Mouse (Mus musculus) heart, embryonic 14.5 days (tissue): Measurements from ENCODE around the gene Mxra7. TPM values are rescaled to one million over a fixed set of nuclear protein-coding genes. Genes with fewer than 3 reads are reported as not detected.
A peak's percentile ranks its signal among the peaks of the same experiment; 100 is the strongest.

Source experiments
- ATAC-seq: fragments of 200-750 bp; cut with Nextera tagmentation; 2 replicates; pipeline ENCODE4 v1.8.0; 2017; ENCODE audit warnings: low read depth, moderate TSS enrichment; ENCODE audit not compliant: insufficient number of reproducible peaks, insufficient read depth, low FRiP score
- H3K27ac ChIP-seq, 2 experiments: fragments of 200-500 bp in 1 of 2; fragments of 300-500 bp in 1 of 2; sonication (generic) in 1 of 2; replicated peaks in 1 of 2; 2 replicates each; pipeline ENCODE4 v1.5.1; 2012 to 2014; ENCODE audit warnings: low read depth in 2 of 2, low read length in 2 of 2, control low read depth in 1 of 2, mild to moderate bottlenecking in 1 of 2, mixed read lengths in 1 of 2; ENCODE audit not compliant: control insufficient read depth in 1 of 2, insufficient read depth in 1 of 2
- H3K27me3 ChIP-seq: fragments of 300-500 bp; sonication (generic); 2 replicates; pipeline ENCODE4 v1.6.1; 2014; ENCODE audit warnings: mild to moderate bottlenecking, low read length, control low read depth; ENCODE audit not compliant: control insufficient read depth, insufficient read depth
- H3K36me3 ChIP-seq: fragments of 300-500 bp; sonication (generic); 2 replicates; pipeline ENCODE4 v1.6.1; 2014; ENCODE audit warnings: mild to moderate bottlenecking, control low read depth, low read length, mixed read lengths; ENCODE audit not compliant: control insufficient read depth, insufficient read depth
- H3K4me1 ChIP-seq, 2 experiments: fragments of 200-500 bp in 1 of 2; fragments of 300-500 bp in 1 of 2; sonication (generic) in 1 of 2; 2 replicates each; pipeline ENCODE4 v1.6.1; 2012 to 2014; ENCODE audit warnings: low read length in 2 of 2, control low read depth in 1 of 2, mixed read lengths in 1 of 2; ENCODE audit not compliant: control insufficient read depth in 2 of 2, insufficient read depth in 2 of 2
- H3K4me2 ChIP-seq: fragments of 300-500 bp; sonication (generic); 2 replicates; pipeline ENCODE4 v1.6.1; 2014; ENCODE audit warnings: mild to moderate bottlenecking, low read length
- H3K4me3 ChIP-seq, 2 experiments: fragments of 200-500 bp in 1 of 2; fragments of 300-500 bp in 1 of 2; sonication (generic) in 1 of 2; 2 replicates each; pipeline ENCODE4 v1.5.1; 2012 to 2014; ENCODE audit warnings: low read length in 2 of 2, mild to moderate bottlenecking in 2 of 2, control low read depth in 1 of 2, low read depth in 1 of 2, moderate library complexity in 1 of 2; ENCODE audit not compliant: control insufficient read depth in 1 of 2, insufficient read depth in 1 of 2
- H3K9ac ChIP-seq: fragments of 300-500 bp; sonication (generic); 2 replicates; pipeline ENCODE4 v1.6.1; 2014; ENCODE audit warnings: mild to moderate bottlenecking, low read length
- H3K9me3 ChIP-seq: fragments of 300-500 bp; sonication (generic); 2 replicates; pipeline ENCODE4 v1.6.1; 2016; ENCODE audit warnings: low read length, control low read depth; ENCODE audit not compliant: control insufficient read depth
- WGBS: fragments of 180-500 bp; shearing (Covaris S2); extraction: QIAGEN DNeasy Blood & Tissue Kit; methylation state at CpG from one replicate; pipeline ENCODE4 v1.1.7; 2014; 5-methylcytosine and 5-hydroxymethylcytosine counted together
- polyA plus RNA-seq: library from polyadenylated mRNA; unstranded; fragments of >200 nt; fragmentation: Nextera tagmentation; extraction: Ambion mirVana; gene quantifications from 2 replicates; pipeline ENCODE4 v1.2.1, GENCODE M21; 2014

Gene Mxra7
- polyA plus RNA-seq, 1 experiment from 2014 or later, result 16.7 TPM

DNA sequence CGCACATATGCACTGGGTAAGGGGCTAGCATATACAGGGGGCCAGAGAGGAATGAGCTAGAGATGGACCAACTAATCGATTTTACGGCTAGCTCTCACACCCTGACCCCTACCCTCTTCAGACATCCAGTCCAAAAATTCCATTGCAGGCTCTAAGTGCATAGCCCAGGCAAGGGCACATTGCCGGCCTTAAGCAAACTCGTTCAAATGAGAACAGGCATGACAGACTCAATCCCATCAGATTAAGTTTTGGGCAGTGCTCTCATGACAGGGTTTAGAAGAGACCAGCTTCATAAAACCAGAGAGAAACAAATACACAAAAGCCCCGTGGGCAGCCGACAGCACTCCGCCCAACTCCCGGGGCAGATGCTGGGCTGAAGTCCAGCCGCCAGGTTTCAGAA, 5.6 kb downstream of the Mxra7 start:
- peaks cover 38 to 59% of the 10 kb centered on the region in 2 experiments for H3K4me1 ChIP-seq
- H3K4me2 ChIP-seq, result peak overlapping the region; percentile 47
- H3K27ac ChIP-seq, result peak overlapping the region; percentile 89 to 91
- 0 out of 4 replicates have a peak overlapping the region, but pooled peaks of 1 of the 2 experiments have one; percentile 4 for H3K4me3 ChIP-seq
- H3K9ac ChIP-seq, result peak overlapping the region; percentile 52; the same call in 1 of the 2 replicates
- no peaks in the 10 kb centered on the region for H3K27me3 ChIP-seq
- peaks cover 3% of the 10 kb centered on the region; the same call in 1 of the 2 replicates for H3K36me3 ChIP-seq
- no peak for ATAC-seq
- no peaks in the 10 kb centered on the region for H3K9me3 ChIP-seq
- WGBS, result 62% methylated on average over 10 of the region's 10 CpGs

DNA sequence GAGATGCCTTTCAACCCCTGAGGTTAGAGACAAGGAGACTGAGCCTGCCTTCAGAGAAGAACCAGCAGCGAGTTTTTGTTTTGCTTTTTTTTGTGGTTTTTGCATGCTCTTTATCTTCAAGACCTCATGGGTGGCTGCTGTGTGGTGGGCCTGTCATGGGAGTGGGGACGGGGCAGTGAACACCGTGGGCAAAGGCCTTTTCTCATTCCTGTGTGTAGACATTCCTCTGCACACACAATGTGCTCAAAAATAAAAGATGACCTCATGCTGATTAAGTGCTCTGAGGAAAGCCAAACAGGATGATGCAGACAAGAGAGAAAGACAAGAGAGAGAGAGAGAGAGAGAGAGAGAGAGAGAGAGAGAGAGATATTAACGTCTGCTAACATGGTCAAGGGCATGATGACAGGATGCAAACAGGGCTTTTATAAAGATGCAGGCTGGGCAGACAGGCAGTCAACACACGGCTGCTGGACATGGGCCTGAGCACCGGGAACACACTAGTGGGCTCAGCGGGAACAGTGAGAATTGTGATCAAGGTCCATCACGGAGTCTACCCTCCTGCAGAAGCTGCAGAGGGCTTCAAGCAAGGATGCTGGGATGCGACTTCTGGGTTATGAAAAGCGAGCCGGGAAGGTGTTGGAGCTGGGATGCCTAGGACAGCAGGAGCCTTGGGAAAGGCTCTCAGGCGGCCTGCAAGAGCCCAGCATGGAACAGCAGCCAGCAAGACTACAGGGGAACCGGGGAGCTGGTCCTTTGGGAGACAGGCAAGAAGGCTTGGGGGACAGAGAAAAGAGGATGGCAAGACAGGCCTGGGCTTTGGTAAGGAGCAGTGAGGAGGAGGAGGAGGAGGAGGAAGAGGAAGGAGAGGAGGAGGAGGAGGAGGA, 6.5 kb downstream of the Mxra7 start:
- H3K36me3 ChIP-seq, result peaks cover 3% of the 10 kb centered on the region; the same call in 1 of the 2 replicates
- H3K4me1 ChIP-seq, result peaks cover 34 to 53% of the 10 kb centered on the region in 2 experiments
- ATAC-seq, result peak; percentile 57
- no peaks in the 10 kb centered on the region for H3K9me3 ChIP-seq
- peak overlapping the region; percentile 52 for H3K9ac ChIP-seq
- peak overlapping the region; percentile 10 to 11; a peak in 3 of 4 replicates for H3K4me3 ChIP-seq
- H3K27me3 ChIP-seq, result no peaks in the 10 kb centered on the region
- WGBS, result 22% methylated on average over 13 of the region's 13 CpGs
- H3K27ac ChIP-seq, result peak overlapping the region; percentile 89 to 91
- H3K4me2 ChIP-seq, result peak overlapping the region; percentile 47

DNA sequence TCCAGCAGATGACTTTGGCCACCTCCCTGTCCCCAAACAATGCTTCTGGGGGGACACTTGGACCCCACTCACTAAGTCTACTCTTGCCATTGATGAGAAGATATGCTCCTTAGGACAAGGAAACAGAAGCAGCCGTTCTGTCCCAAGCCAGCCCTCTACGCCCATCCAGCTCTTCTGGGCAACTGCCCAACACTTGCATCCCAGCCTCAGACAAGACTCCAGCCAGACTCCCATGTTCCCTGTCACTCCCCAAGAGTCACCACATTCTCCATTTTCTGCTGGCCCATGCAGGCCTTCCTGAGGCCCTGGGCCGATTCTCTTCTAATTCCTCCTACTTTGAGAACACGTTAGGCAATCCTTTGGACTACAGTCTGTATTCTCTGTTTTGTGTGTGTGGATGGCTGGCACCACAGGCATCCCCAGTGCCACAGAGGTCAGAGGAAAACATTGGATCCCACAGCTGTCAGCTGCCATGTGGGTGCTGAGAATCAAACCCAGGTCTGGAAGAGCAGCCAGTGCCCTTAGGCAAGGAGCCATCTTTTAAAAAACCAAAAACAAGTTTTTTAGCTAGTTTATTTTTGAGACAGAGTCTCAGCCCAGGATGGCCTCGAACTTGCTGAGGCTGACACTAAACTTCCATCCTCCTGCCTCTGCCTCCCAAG, 7.8 kb downstream of the Mxra7 start:
- Histone ChIP-seq H3K4me1 (peaks cover 37 to 50% of the 10 kb centered on the region in 2 experiments), H3K4me3 (no peak overlapping the region)
- WGBS, result 77% methylated on average over 5 of the region's 5 CpGs

DNA sequence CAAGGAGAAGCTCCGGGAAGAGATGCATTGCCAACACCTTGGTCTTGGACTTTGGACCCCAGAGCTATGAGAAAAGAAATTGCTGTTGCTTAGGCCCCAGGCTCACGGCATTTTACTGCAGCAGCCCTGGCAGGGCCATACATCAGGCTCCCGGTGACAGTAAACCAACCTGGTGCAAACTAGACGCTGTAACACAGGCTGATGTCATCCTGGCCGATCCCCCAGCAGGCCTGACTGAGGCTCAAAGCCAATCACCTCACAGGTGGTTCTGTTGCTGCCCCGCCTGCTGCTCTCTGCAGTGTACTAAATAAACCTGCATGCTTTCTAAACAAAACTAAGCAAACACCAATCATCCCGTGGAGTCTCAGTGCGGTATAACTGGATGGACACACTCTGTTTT, 9.1 kb downstream of the Mxra7 start:
- H3K9ac ChIP-seq, result 0 out of 2 replicates have a peak overlapping the region, but pooled peaks have one; percentile 28
- peaks cover 49 to 63% of the 10 kb centered on the region in 2 experiments for H3K4me1 ChIP-seq
- H3K27ac ChIP-seq, result 0 out of 4 replicates have a peak overlapping the region, but pooled peaks of 1 of the 2 experiments have one; percentile 26

More for the DNA sequence above, 7.8 kb downstream of the Mxra7 start:
- H3K27ac ChIP-seq, result peak overlapping the region; percentile 89 to 91
- ATAC-seq, result no peak
- H3K9me3 ChIP-seq, result no peaks in the 10 kb centered on the region
- H3K27me3 ChIP-seq, result no peaks in the 10 kb centered on the region
- peaks cover 3% of the 10 kb centered on the region; the same call in 1 of the 2 replicates for H3K36me3 ChIP-seq
- no peak overlapping the region for H3K4me2 ChIP-seq
- H3K9ac ChIP-seq, result no peak overlapping the region

DNA sequence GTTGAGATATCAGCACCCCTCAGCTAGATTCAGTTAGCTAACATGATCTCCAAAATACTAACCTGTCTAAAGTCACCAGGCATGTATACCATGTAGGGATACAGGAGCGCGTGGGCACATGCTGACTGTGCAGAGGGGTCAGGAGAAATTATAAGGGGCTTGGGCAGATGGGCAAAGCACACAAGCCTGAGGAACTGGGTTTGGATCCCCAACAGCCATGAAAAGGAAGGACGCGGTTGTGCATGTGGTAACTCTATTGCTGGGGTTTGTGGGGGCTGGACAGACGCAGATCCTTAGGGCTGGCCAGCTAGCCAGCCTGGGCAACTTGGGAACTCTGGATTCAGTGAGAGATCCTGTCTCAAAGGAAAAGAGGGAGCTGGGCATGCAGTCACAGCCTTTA, 10.3 kb downstream of the Mxra7 start:
- Histone ChIP-seq H3K4me2 (no peak overlapping the region), H3K9me3 (no peaks in the 10 kb centered on the region), H3K9ac (no peak overlapping the region), H3K4me1 (peaks cover 59 to 71% of the 10 kb centered on the region in 2 experiments), H3K4me3 (no peak overlapping the region), H3K36me3 (no peaks in the 10 kb centered on the region), H3K27me3 (no peaks in the 10 kb centered on the region), H3K27ac (no peak overlapping the region)
- ATAC-seq, result no peak
- 94% methylated on average over 5 of the region's 5 CpGs for WGBS

More for the DNA sequence above, 9.1 kb downstream of the Mxra7 start:
- WGBS, result 55% methylated on average over 8 of the region's 8 CpGs
- Histone ChIP-seq H3K9me3 (no peaks in the 10 kb centered on the region), H3K4me3 (no peak overlapping the region), H3K27me3 (no peaks in the 10 kb centered on the region), H3K36me3 (peaks cover 3% of the 10 kb centered on the region; the same call in 1 of the 2 replicates), H3K4me2 (no peak overlapping the region)
- ATAC-seq, result no peak

DNA sequence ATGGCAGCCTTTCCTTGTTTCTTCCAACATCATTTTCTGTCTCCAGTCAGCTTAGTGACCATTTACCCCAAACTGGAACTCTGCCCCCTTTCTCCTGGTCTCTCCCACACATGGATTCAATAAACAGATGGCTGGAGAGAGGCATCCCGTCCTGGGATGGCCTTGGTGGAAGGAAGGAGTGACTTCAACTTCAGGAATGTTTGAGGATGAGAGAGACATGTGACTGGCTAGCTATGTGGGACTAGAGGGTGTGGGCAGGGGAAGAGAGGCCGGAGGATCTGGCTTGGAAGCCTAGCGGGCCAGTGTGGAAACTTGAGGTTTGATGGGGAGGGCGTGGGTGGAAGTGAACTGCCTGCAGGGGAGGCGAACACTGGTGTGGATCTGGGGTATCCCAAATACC, 11.1 kb downstream of the Mxra7 start:
- Histone ChIP-seq H3K27ac (no peak overlapping the region), H3K4me1 (peaks cover 52 to 70% of the 10 kb centered on the region in 2 experiments), H3K36me3 (no peaks in the 10 kb centered on the region), H3K9me3 (no peaks in the 10 kb centered on the region), H3K4me2 (no peak overlapping the region), H3K27me3 (no peaks in the 10 kb centered on the region), H3K9ac (no peak overlapping the region), H3K4me3 (no peak overlapping the region)
- no peak for ATAC-seq
- 53% methylated on average over 5 of the region's 5 CpGs for WGBS

DNA sequence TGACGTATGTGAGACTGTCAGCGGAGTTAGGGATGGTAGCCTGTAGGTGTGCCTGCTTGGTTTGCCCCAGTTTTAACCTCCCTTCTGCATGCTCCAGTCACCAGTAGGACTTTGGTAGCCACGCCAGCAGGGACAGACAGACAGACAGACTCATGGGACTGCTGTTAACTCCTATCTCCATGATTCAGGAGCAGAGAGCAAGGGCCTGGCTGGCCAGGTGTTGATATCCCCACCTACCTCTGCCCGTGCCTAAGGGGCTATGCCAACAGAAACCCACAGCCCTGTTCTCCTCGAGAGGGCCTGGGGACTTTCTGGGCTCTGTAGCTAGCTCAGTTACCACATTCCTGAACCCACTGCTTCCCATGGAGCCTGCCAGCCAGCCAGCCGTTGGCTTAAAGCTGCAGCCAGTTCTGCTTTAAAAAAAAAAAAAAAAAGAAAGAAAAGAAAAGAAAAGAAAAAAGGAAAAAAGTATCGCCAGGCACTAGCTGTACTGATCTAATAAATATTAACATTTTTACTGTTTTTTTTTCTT, 12.9 kb downstream of the Mxra7 start:
- peak overlapping the region; percentile 68 to 79 for H3K27ac ChIP-seq
- H3K4me1 ChIP-seq, result peaks cover 41 to 63% of the 10 kb centered on the region in 2 experiments
- no peak for ATAC-seq
- H3K4me3 ChIP-seq, result no peak overlapping the region
- H3K4me2 ChIP-seq, result peak overlapping the region; percentile 27; the same call in 1 of the 2 replicates
- no peaks in the 10 kb centered on the region for H3K27me3 ChIP-seq
- peak overlapping the region; percentile 47 for H3K9ac ChIP-seq
- peaks cover 4% of the 10 kb centered on the region for H3K36me3 ChIP-seq
- H3K9me3 ChIP-seq, result no peaks in the 10 kb centered on the region
- 27% methylated on average over 7 of the region's 7 CpGs for WGBS
